Mouse (Mus musculus) hindbrain, embryonic 14.5 days (tissue): ENCODE data around the gene Hspb8. TPM values are rescaled to one million over a fixed set of nuclear protein-coding genes. Genes with fewer than 3 reads are reported as not detected.

Experiments used
- ATAC-seq: fragments of 200-750 bp; cut with Nextera tagmentation; 2 replicates; pipeline ENCODE4 v1.8.0; 2017; ENCODE audit warnings: moderate number of reproducible peaks, mild to moderate bottlenecking, moderate TSS enrichment, moderate library complexity; ENCODE audit not compliant: low FRiP score
- DNase-seq: peaks from one replicate; pipeline ENCODE4 v3.0.0-alpha.2; 2015; ENCODE audit warnings: low spot score
- H3K27ac ChIP-seq: fragments of 300-500 bp; sonication (generic); 2 replicates; pipeline ENCODE4 v1.5.1; 2014; ENCODE audit warnings: mild to moderate bottlenecking, moderate library complexity
- H3K27me3 ChIP-seq: fragments of 300-500 bp; sonication (generic); 2 replicates; pipeline ENCODE4 v1.6.1; 2014; ENCODE audit warnings: mild to moderate bottlenecking, low read length, mixed read lengths; ENCODE audit not compliant: control insufficient read depth, insufficient read depth
- H3K36me3 ChIP-seq: fragments of 300-500 bp; sonication (generic); replicated peaks from 2 replicates; pipeline ENCODE4 v1.6.1; 2014; ENCODE audit not compliant: control insufficient read depth, insufficient read depth
- H3K4me1 ChIP-seq: fragments of 300-500 bp; sonication (generic); replicated peaks from 2 replicates; pipeline ENCODE4 v1.6.1; 2014; ENCODE audit warnings: antibody characterized with exemption, low read length, mixed read lengths; ENCODE audit not compliant: control insufficient read depth, insufficient read depth
- H3K4me2 ChIP-seq: fragments of 300-500 bp; sonication (generic); replicated peaks from 2 replicates; pipeline ENCODE4 v1.6.1; 2014; ENCODE audit warnings: mild to moderate bottlenecking, moderate library complexity
- H3K4me3 ChIP-seq: fragments of 300-500 bp; sonication (generic); replicated peaks from 2 replicates; pipeline ENCODE4 v1.5.1; 2014; ENCODE audit warnings: mild to moderate bottlenecking, low read length
- H3K9ac ChIP-seq: fragments of 300-500 bp; sonication (generic); 2 replicates; pipeline ENCODE4 v1.6.1; 2014
- H3K9me3 ChIP-seq: fragments of 300-500 bp; sonication (generic); 2 replicates; pipeline ENCODE4 v1.6.1; 2016; ENCODE audit warnings: low read length; ENCODE audit not compliant: control insufficient read depth
- WGBS: fragments of 180-500 bp; shearing (Covaris S2); extraction: QIAGEN DNeasy Blood & Tissue Kit; methylation state at CpG from one replicate; pipeline ENCODE4 v1.1.7; 2014; 5-methylcytosine and 5-hydroxymethylcytosine counted together
- polyA plus RNA-seq: library from polyadenylated mRNA; unstranded; fragments of >200 nt; fragmentation: Nextera tagmentation; extraction: Ambion mirVana; gene quantifications from 2 replicates; pipeline ENCODE4 v1.2.1, GENCODE M21; 2014

Gene Hspb8
- polyA plus RNA-seq, result 4.7 and 5.6 TPM in 2 replicates

DNA sequence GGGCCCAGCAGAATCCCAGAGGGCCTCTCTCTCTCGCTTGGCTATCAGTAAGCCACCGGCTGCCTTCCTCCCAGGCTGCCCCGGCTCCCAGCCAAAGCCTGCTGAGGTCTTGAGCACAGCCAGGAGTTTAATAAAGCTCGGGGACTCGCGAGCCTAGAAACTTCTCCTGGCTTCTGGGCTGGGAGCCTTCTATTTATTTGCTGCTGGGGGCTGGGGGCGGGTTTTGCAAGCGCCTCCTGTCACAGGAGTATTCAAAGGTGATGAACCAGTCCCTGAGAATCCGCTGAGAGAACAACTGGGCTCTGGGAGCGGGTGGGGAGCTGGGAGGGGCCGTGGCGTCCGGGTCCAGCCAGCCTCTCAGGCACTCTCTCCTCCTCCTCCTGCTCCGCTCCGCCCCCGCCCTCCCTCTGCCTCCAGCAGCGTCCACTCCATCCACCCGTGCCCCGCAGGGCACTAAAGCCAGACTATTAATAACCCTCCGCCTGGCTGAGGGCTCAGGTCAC, at the start of gene Hspb8:
Gene Hspb8, minus strand, starts transcription at position 166 of the 503 bp plus-strand sequence.
- peak within 1 kb of the TSS; percentile 49 for H3K4me2 ChIP-seq
- no peaks in the 10 kb centered on the region for H3K27me3 ChIP-seq
- peak; percentile 57; the same call in 1 of the 2 replicates for ATAC-seq
- peaks cover 12% of the 10 kb centered on the region for H3K4me1 ChIP-seq
- no peaks in the 10 kb centered on the region for H3K36me3 ChIP-seq
- peak within 1 kb of the TSS; percentile 13; the same call in 1 of the 2 replicates for H3K9ac ChIP-seq
- H3K9me3 ChIP-seq, result no peaks in the 10 kb centered on the region
- H3K27ac ChIP-seq, result no peak within 1 kb of the TSS
- WGBS, result 0% methylated on average over 17 of the region's 20 CpGs
- peak; percentile 54 for DNase-seq
- H3K4me3 ChIP-seq, result peak within 1 kb of the TSS; percentile 2; the same call in 1 of the 2 replicates

DNA sequence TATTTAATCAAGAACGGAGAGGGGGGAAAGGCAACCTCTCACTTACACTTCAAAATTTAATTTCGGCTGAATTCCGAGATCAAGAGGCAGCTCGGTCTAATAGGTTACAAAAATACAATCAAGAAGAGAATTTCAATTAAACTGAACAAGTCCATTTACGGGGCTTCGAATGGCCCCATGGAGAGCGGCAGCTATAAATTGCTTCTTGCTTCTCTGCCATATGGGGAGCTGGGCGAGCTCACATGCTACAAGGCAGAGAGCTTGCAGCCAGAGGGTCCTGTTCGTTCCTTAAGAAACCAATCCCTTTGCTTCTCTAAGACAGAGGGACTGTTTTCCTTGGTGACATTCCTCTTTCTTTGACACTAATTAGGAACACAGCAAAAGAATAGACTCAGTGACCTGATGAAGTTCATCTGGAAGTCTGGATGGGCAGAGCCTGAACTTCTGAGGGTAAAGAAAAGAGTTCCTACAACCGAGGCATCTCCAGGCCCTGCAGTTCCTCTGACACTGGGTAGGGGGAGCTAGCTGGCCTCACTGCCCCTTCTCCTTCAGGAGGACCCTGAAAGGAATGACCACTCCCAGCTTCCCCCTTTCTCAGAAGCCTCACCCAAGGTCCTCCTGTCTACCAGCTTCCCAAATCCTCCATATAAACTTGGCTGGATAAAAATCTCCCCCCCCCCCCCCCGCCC, 38.8 kb upstream of the Hspb8 start:
- DNase-seq, result peak; percentile 52
- H3K4me2 ChIP-seq, result no peak overlapping the region
- WGBS, result 33% methylated on average over 11 of the region's 11 CpGs
- H3K36me3 ChIP-seq, result peaks cover 40% of the 10 kb centered on the region
- H3K9me3 ChIP-seq, result peaks cover 23% of the 10 kb centered on the region
- H3K27me3 ChIP-seq, result no peaks in the 10 kb centered on the region
- H3K27ac ChIP-seq, result peak overlapping the region; percentile 26; the same call in 1 of the 2 replicates
- no peak overlapping the region for H3K4me3 ChIP-seq
- peaks cover 25% of the 10 kb centered on the region for H3K4me1 ChIP-seq
- peak; percentile 70 for ATAC-seq
- no peak overlapping the region for H3K9ac ChIP-seq

GRCm38 (mm10) chr5:116459970-116460369, 37.3 kb upstream of the Hspb8 start:
- Histone ChIP-seq H3K9me3 (peaks cover 7% of the 10 kb centered on the region; the same call in 1 of the 2 replicates), H3K4me2 (no peak overlapping the region), H3K9ac (no peak overlapping the region), H3K36me3 (peaks cover 27% of the 10 kb centered on the region), H3K4me3 (no peak overlapping the region), H3K4me1 (peaks cover 25% of the 10 kb centered on the region), H3K27ac (no peak overlapping the region; the same call in 1 of the 2 replicates), H3K27me3 (no peaks in the 10 kb centered on the region)
- no peak for ATAC-seq
- no peak for DNase-seq
- WGBS, result 35% methylated on average over 2 of the region's 2 CpGs

GRCm38 (mm10) chr5:116457791-116458190, 35.1 kb upstream of the Hspb8 start:
- H3K4me3 ChIP-seq, result no peak overlapping the region
- no peak overlapping the region for H3K4me2 ChIP-seq
- no peak overlapping the region for H3K27ac ChIP-seq
- no peaks in the 10 kb centered on the region for H3K27me3 ChIP-seq
- DNase-seq (no peak), ATAC-seq (no peak)
- H3K36me3 ChIP-seq, result peaks cover 10% of the 10 kb centered on the region; the same call in 1 of the 2 replicates
- H3K9me3 ChIP-seq, result no peaks in the 10 kb centered on the region
- no peak overlapping the region for H3K9ac ChIP-seq
- WGBS, result 75% methylated on average over 7 of the region's 7 CpGs
- peaks cover 25% of the 10 kb centered on the region for H3K4me1 ChIP-seq

- Histone ChIP-seq H3K9ac (no peak overlapping the region), H3K4me2 (no peak overlapping the region), H3K4me3 (no peak overlapping the region), H3K36me3 (peaks cover 14% of the 10 kb centered on the region), H3K9me3 (no peaks in the 10 kb centered on the region), H3K27me3 (no peaks in the 10 kb centered on the region), H3K4me1 (peaks cover 22% of the 10 kb centered on the region), H3K27ac (no peak overlapping the region)
- ATAC-seq (no peak), DNase-seq (no peak)
- 24% methylated on average over 10 of the region's 10 CpGs for WGBS
These were observed 34.3 kb upstream of the Hspb8 start for GRCm38 (mm10) chr5:116456796-116457515.

DNA sequence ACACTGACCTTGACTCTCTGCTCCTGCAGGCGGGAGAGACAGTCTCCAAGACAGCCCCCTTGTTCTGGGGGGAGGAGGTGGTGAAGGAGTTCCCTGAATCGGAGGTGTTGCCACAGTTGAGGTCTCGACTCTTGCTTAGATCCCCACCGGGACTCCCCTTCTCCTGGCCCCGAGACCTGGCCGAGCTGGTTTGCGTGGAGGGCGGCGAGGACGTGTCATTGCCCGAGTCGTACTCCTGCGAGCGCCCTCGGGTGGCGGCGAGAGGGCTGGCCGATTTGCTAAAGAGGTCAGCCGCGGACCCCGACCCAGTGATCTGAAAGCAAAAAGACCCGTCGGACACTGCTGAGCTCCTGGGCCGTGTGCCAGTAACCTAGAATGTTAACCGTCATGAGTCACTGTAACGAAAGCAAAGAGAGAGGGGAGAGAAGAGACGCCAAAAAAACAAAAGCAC, 30.8 kb upstream of the Hspb8 start:
- peak; percentile 59 for DNase-seq
- H3K4me3 ChIP-seq, result no peak overlapping the region
- H3K4me1 ChIP-seq, result peaks cover 6% of the 10 kb centered on the region; the same call in 1 of the 2 replicates
- H3K9me3 ChIP-seq, result no peaks in the 10 kb centered on the region
- no peak for ATAC-seq
- no peak overlapping the region for H3K27ac ChIP-seq
- H3K27me3 ChIP-seq, result no peaks in the 10 kb centered on the region
- peak overlapping the region; percentile 40 for H3K4me2 ChIP-seq
- 7% methylated on average over 27 of the region's 27 CpGs for WGBS
- H3K9ac ChIP-seq, result no peak overlapping the region
- peaks cover 21% of the 10 kb centered on the region for H3K36me3 ChIP-seq

GRCm38 (mm10) chr5:116450901-116451300, 28.2 kb upstream of the Hspb8 start:
- ATAC-seq (no peak), DNase-seq (no peak)
- Histone ChIP-seq H3K9ac (no peak overlapping the region), H3K27me3 (no peaks in the 10 kb centered on the region), H3K9me3 (no peaks in the 10 kb centered on the region), H3K4me3 (no peak overlapping the region), H3K4me1 (peaks cover 4% of the 10 kb centered on the region; the same call in 1 of the 2 replicates), H3K27ac (no peak overlapping the region), H3K36me3 (peaks cover 18% of the 10 kb centered on the region), H3K4me2 (no peak overlapping the region)
- 93% methylated on average over 8 of the region's 8 CpGs for WGBS

GRCm38 (mm10) chr5:116449522-116450225, 27.0 kb upstream of the Hspb8 start:
- 67% methylated on average over 8 of the region's 8 CpGs for WGBS
- peaks cover 4% of the 10 kb centered on the region; the same call in 1 of the 2 replicates for H3K4me1 ChIP-seq
- DNase-seq, result no peak
- no peak overlapping the region for H3K4me2 ChIP-seq
- no peak for ATAC-seq
- H3K4me3 ChIP-seq, result no peak overlapping the region
- H3K27ac ChIP-seq, result no peak overlapping the region
- H3K9me3 ChIP-seq, result no peaks in the 10 kb centered on the region
- no peaks in the 10 kb centered on the region for H3K27me3 ChIP-seq
- H3K36me3 ChIP-seq, result peaks cover 18% of the 10 kb centered on the region
- no peak overlapping the region for H3K9ac ChIP-seq
